ENCODE assay signal across 8 mouse cellular contexts in genomic region chr7:29180854-29181236, GRCm38 (mm10). TPM values are rescaled to one million over a fixed set of nuclear protein-coding genes. Genes with fewer than 3 reads are reported as not detected.
DNase-seq lines count a peak whose midpoint lies in the region; ATAC-seq lines count a peak whose summit lies in the region.

No protein-coding gene starts in this region.

- H3K4me1 ChIP-seq in kidney, embryonic 16.5 days (ENCODE audit: insufficient read depth, low read length), result peaks cover 14% of the 10 kb centered on the region
- H3K4me1 ChIP-seq in embryonic facial prominence, embryonic 12.5 days, result peaks cover 16% of the 10 kb centered on the region
- H3K4me1 ChIP-seq in hindbrain, embryonic 15.5 days (replicated peaks), result peaks cover 21% of the 10 kb centered on the region
- H3K4me1 ChIP-seq in midbrain, embryonic 15.5 days, result peaks cover 21% of the 10 kb centered on the region

- H3K36me3 ChIP-seq in kidney, embryonic 16.5 days (ENCODE audit: insufficient read depth, low read length), result peaks cover 11% of the 10 kb centered on the region
- peaks cover 12% of the 10 kb centered on the region for H3K36me3 ChIP-seq in embryonic facial prominence, embryonic 12.5 days
- H3K36me3 ChIP-seq in hindbrain, embryonic 15.5 days, result peaks cover 5% of the 10 kb centered on the region
- peaks cover 6% of the 10 kb centered on the region; the same call in 1 of the 2 replicates for H3K36me3 ChIP-seq in midbrain, embryonic 15.5 days (replicated peaks)

- H3K9ac ChIP-seq in kidney, embryonic 16.5 days (replicated peaks; ENCODE audit: low read length), result no peak overlapping the region
- no peak overlapping the region for H3K9ac ChIP-seq in embryonic facial prominence, embryonic 12.5 days
- 0 out of 2 replicates have a peak overlapping the region, but pooled peaks have one; percentile 17 for H3K9ac ChIP-seq in hindbrain, embryonic 15.5 days
- peak overlapping the region; percentile 8; the same call in 1 of the 2 replicates for H3K9ac ChIP-seq in midbrain, embryonic 15.5 days

- ATAC-seq in kidney, embryonic 16.5 days (ENCODE audit: low FRiP score, low TSS enrichment), result no peak
- no peak; the same call in 1 of the 2 replicates for ATAC-seq in embryonic facial prominence, embryonic 12.5 days (ENCODE audit: insufficient number of reproducible peaks, insufficient read depth, low FRiP score, low TSS enrichment)
- peak; percentile 16; the same call in 1 of the 2 replicates for ATAC-seq in hindbrain, embryonic 15.5 days (ENCODE audit: low FRiP score, low read depth)
- ATAC-seq in midbrain, embryonic 15.5 days (replicated peaks), result peak; percentile 56

- H3K9me3 ChIP-seq in kidney, embryonic 16.5 days (ENCODE audit: low read length), result no peaks in the 10 kb centered on the region
- H3K9me3 ChIP-seq in embryonic facial prominence, embryonic 12.5 days, result no peaks in the 10 kb centered on the region
- no peaks in the 10 kb centered on the region for H3K9me3 ChIP-seq in hindbrain, embryonic 15.5 days
- H3K9me3 ChIP-seq in midbrain, embryonic 15.5 days, result no peaks in the 10 kb centered on the region

- peak overlapping the region; percentile 47 for H3K4me2 ChIP-seq in kidney, embryonic 16.5 days (replicated peaks; ENCODE audit: low read depth, low read length)
- H3K4me2 ChIP-seq in embryonic facial prominence, embryonic 12.5 days (replicated peaks), result peak overlapping the region; percentile 90
- H3K4me2 ChIP-seq in hindbrain, embryonic 15.5 days, result peak overlapping the region; percentile 78
- peak overlapping the region; percentile 71 for H3K4me2 ChIP-seq in midbrain, embryonic 15.5 days

- no peak for DNase-seq in kidney, adult 8-10 months
- DNase-seq in layer of hippocampus, adult 9-10 months (ENCODE audit: low spot score), result no peak
- no peak for DNase-seq in adrenal gland, adult 2 months
- no peak for DNase-seq in thymus, postnatal 25 days

- 41% methylated on average over 5 of the region's 5 CpGs for whole genome bisulfite sequencing in kidney, embryonic 16.5 days
- WGBS in embryonic facial prominence, embryonic 12.5 days, result 40% methylated on average over 5 of the region's 5 CpGs
- 41% methylated on average over 5 of the region's 5 CpGs for WGBS in hindbrain, embryonic 15.5 days
- WGBS in midbrain, embryonic 15.5 days, result 41% methylated on average over 5 of the region's 5 CpGs

- H3K27me3 ChIP-seq in kidney, embryonic 16.5 days (ENCODE audit: insufficient read depth, low read length), result no peaks in the 10 kb centered on the region
- no peaks in the 10 kb centered on the region for H3K27me3 ChIP-seq in embryonic facial prominence, embryonic 12.5 days
- no peaks in the 10 kb centered on the region for H3K27me3 ChIP-seq in hindbrain, embryonic 15.5 days
- H3K27me3 ChIP-seq in midbrain, embryonic 15.5 days (replicated peaks), result 0 out of 2 replicates have a peak, but pooled peaks cover under 1% of the 10 kb centered on the region

- H3K4me3 ChIP-seq in kidney, embryonic 16.5 days (ENCODE audit: low read length), result peak overlapping the region; percentile 96
- peak overlapping the region; percentile 82 for H3K4me3 ChIP-seq in embryonic facial prominence, embryonic 12.5 days
- H3K4me3 ChIP-seq in hindbrain, embryonic 15.5 days, result peak overlapping the region; percentile 82
- peak overlapping the region; percentile 78 for H3K4me3 ChIP-seq in midbrain, embryonic 15.5 days

- H3K27ac ChIP-seq in kidney, embryonic 16.5 days (ENCODE audit: low read length), result peak overlapping the region; percentile 29; the same call in 1 of the 2 replicates
- no peak overlapping the region for H3K27ac ChIP-seq in embryonic facial prominence, embryonic 12.5 days
- H3K27ac ChIP-seq in hindbrain, embryonic 15.5 days (replicated peaks), result peak overlapping the region; percentile 78
- H3K27ac ChIP-seq in midbrain, embryonic 15.5 days, result peak overlapping the region; percentile 79

RNA-seq across cellular contexts. Expression of gene Psmd8, which starts 0.3 kb away (rescaled TPM):
- 270 and 282 TPM in 2 replicates for polyA plus RNA-seq in kidney, embryonic 16.5 days (2015; fragmentation: Nextera tagmentation; extraction: Ambion mirVana)
- 278 and 280 TPM in 2 replicates for polyA plus RNA-seq in embryonic facial prominence, embryonic 12.5 days (2016; fragmentation: Nextera tagmentation; extraction: Ambion mirVana)
- polyA plus RNA-seq in hindbrain, embryonic 15.5 days (2015; fragmentation: Nextera tagmentation; extraction: Ambion mirVana), result 272 and 274 TPM in 2 replicates
- polyA plus RNA-seq in midbrain, embryonic 15.5 days (2015; fragmentation: Nextera tagmentation; extraction: Ambion mirVana), result 282 and 290 TPM in 2 replicates
- total RNA-seq in adrenal gland, adult 2 months (2021), result 100 to 1,000 TPM; 194 to 223 TPM
- polyA plus RNA-seq in adrenal gland, adult 2 months (2012; rRNA removed), result 102 and 114 TPM in 2 replicates

RNA-seq across cellular contexts. Expression of gene Spred3, which starts 10.6 kb away (rescaled TPM):
- polyA plus RNA-seq in kidney, embryonic 16.5 days (2015; fragmentation: Nextera tagmentation; extraction: Ambion mirVana), result 3.4 and 4.6 TPM in 2 replicates
- polyA plus RNA-seq in embryonic facial prominence, embryonic 12.5 days (2016; fragmentation: Nextera tagmentation; extraction: Ambion mirVana), result 5.9 and 6.3 TPM in 2 replicates
- 9.5 and 11.9 TPM in 2 replicates for polyA plus RNA-seq in hindbrain, embryonic 15.5 days (2015; fragmentation: Nextera tagmentation; extraction: Ambion mirVana)
- 11.3 and 11.5 TPM in 2 replicates for polyA plus RNA-seq in midbrain, embryonic 15.5 days (2015; fragmentation: Nextera tagmentation; extraction: Ambion mirVana)
- 1 to 10 TPM; 5.2 to 7.4 TPM for total RNA-seq in adrenal gland, adult 2 months (2021)
- polyA plus RNA-seq in adrenal gland, adult 2 months (2012; rRNA removed), result 14.4 and 18.0 TPM in 2 replicates

RNA-seq across cellular contexts. Expression of gene Ggn, which starts 10.8 kb away (rescaled TPM):
- 0.94 and 1.0 TPM in 2 replicates for polyA plus RNA-seq in kidney, embryonic 16.5 days (2015; fragmentation: Nextera tagmentation; extraction: Ambion mirVana)
- 0.59 and 0.78 TPM in 2 replicates for polyA plus RNA-seq in embryonic facial prominence, embryonic 12.5 days (2016; fragmentation: Nextera tagmentation; extraction: Ambion mirVana)
- polyA plus RNA-seq in hindbrain, embryonic 15.5 days (2015; fragmentation: Nextera tagmentation; extraction: Ambion mirVana), result 0.46 and 0.70 TPM in 2 replicates
- 0.37 and 1.1 TPM in 2 replicates for polyA plus RNA-seq in midbrain, embryonic 15.5 days (2015; fragmentation: Nextera tagmentation; extraction: Ambion mirVana)
- total RNA-seq in adrenal gland, adult 2 months (2021), result 1 to 10 TPM; 1.1 to 1.7 TPM
- polyA plus RNA-seq in adrenal gland, adult 2 months (2012; rRNA removed), result 3.0 and 3.8 TPM in 2 replicates

RNA-seq across cellular contexts. Expression of gene Fam98c, which starts 24.8 kb away (rescaled TPM):
- 20.0 and 20.4 TPM in 2 replicates for polyA plus RNA-seq in kidney, embryonic 16.5 days (2015; fragmentation: Nextera tagmentation; extraction: Ambion mirVana)
- 12.9 and 15.6 TPM in 2 replicates for polyA plus RNA-seq in embryonic facial prominence, embryonic 12.5 days (2016; fragmentation: Nextera tagmentation; extraction: Ambion mirVana)
- polyA plus RNA-seq in hindbrain, embryonic 15.5 days (2015; fragmentation: Nextera tagmentation; extraction: Ambion mirVana), result 33.0 and 37.9 TPM in 2 replicates
- polyA plus RNA-seq in midbrain, embryonic 15.5 days (2015; fragmentation: Nextera tagmentation; extraction: Ambion mirVana), result 21.8 and 27.9 TPM in 2 replicates
- total RNA-seq in adrenal gland, adult 2 months (2021), result 10 to 100 TPM in 1 of 2 experiments, 1 to 10 TPM in 1; 9.7 to 12.1 TPM
- 35.2 and 43.4 TPM in 2 replicates for polyA plus RNA-seq in adrenal gland, adult 2 months (2012; rRNA removed)

RNA-seq across cellular contexts. Expression of gene Catsperg1, which starts 33.0 kb away (rescaled TPM):
- 0.63 and 1.2 TPM in 2 replicates for polyA plus RNA-seq in kidney, embryonic 16.5 days (2015; fragmentation: Nextera tagmentation; extraction: Ambion mirVana)
- polyA plus RNA-seq in embryonic facial prominence, embryonic 12.5 days (2016; fragmentation: Nextera tagmentation; extraction: Ambion mirVana), result 0.37 and 0.60 TPM in 2 replicates
- 2.9 and 3.2 TPM in 2 replicates for polyA plus RNA-seq in hindbrain, embryonic 15.5 days (2015; fragmentation: Nextera tagmentation; extraction: Ambion mirVana)
- 4.2 and 5.3 TPM in 2 replicates for polyA plus RNA-seq in midbrain, embryonic 15.5 days (2015; fragmentation: Nextera tagmentation; extraction: Ambion mirVana)
- under 1 TPM; 0.52 to 0.73 TPM for total RNA-seq in adrenal gland, adult 2 months (2021)
- polyA plus RNA-seq in adrenal gland, adult 2 months (2012; rRNA removed), result 0.84 and 1.2 TPM in 2 replicates

Comparison
In these comparisons a context has a peak if more than half of its experiments do, and no peak if none do; other contexts are left out.
1. ATAC-seq: peak in hindbrain, embryonic 15.5 days (single experiment) and midbrain, embryonic 15.5 days (single experiment); none in kidney, embryonic 16.5 days (single experiment) and embryonic facial prominence, embryonic 12.5 days (single experiment).
2. H3K9ac ChIP-seq: peak in hindbrain, embryonic 15.5 days (single experiment) and midbrain, embryonic 15.5 days (single experiment); none in kidney, embryonic 16.5 days (single experiment) and embryonic facial prominence, embryonic 12.5 days (single experiment).
3. Peak in every context shown above with its lines, with median percentiles within 50 percentile points of each other: H3K4me2 ChIP-seq and H3K4me3 ChIP-seq.